Mouse (Mus musculus): ENCODE results near the gene Pex14. TPM values are rescaled to one million over a fixed set of nuclear protein-coding genes. Genes with fewer than 3 reads are reported as not detected.

The Pex14 gene
- polyA plus RNA-seq, 1 experiment, result 17.3 TPM

DNA sequence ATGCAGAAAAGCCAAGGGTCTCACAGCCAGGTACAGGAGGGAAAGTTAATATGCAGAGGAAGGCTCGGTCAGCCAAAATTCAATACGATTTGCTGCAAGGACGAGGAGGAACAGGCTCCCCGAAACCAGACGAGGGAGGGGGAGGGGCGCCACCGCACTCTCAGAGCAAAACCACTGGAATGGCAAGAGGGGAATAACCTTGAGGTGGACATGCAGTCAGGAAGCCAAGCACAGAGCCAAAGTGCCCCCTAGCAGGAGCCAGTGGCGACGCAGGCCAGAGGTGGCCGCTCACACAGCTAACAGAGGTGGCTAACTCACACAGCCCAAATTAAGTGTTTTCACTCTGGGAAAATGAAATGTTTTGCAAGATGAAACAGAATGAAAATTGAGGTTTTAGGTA lies 52.3 kb downstream of the Pex14 start:
- WGBS, result 46% methylated on average over 10 of the region's 10 CpGs
- no peak for DNase-seq (ENCODE audit: low read depth in 1 of 2, low spot score in 2 of 2)
- H3K4me1 ChIP-seq (ENCODE audit: control insufficient read depth, insufficient read depth, insufficient read length), result peaks cover 14% of the 10 kb centered on the region; the same call in 1 of the 2 replicates

DNA sequence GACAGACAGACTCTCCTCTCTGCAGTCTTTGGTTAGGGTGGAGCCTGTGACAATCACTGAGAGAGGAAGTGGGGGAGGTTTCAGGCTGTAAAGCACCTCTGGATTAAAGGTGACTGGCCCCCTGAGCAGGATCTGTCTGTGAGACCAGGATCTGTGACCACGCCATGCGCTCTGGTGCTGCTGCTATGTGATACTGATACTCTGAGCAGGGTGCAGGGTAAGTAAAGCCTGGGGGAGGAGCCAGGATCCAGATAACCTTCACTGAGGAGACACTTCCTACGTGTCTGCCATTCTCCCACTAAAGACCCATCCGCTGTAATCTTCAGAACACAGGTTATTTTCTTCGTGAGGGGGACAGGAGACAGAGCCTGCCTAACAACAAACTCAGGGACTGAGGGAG lies 53.8 kb downstream of the Pex14 start:
- DNase-seq (ENCODE audit: low read depth in 1 of 2, low spot score in 2 of 2), result no peak
- TF ChIP-seq CTCF (IDR thresholded peaks at IDR 0.05; ENCODE audit: extremely low read depth, insufficient read depth, insufficient read length, insufficient replicate concordance) (no peak), POLR2A (IDR thresholded peaks at IDR 0.05; ENCODE audit: low read depth, low read length) (no peak)
- WGBS, result 75% methylated on average over 5 of the region's 5 CpGs
- Histone ChIP-seq H3K36me3 (ENCODE audit: control insufficient read depth, insufficient read depth, low read length) (peaks cover 2% of the 10 kb centered on the region; the same call in 1 of the 2 replicates), H3K4me1 (ENCODE audit: control insufficient read depth, insufficient read depth, insufficient read length) (peaks cover 14% of the 10 kb centered on the region; the same call in 1 of the 2 replicates), H3K4me3 (ENCODE audit: extremely low read depth, insufficient read depth, insufficient read length) (no peak overlapping the region), H3K27me3 (ENCODE audit: control insufficient read depth, insufficient read depth, low read length) (no peaks in the 10 kb centered on the region), H3K27ac (ENCODE audit: insufficient read depth, low read length) (no peak overlapping the region)

More for the DNA sequence above, 52.3 kb downstream of the Pex14 start:
- no peaks in the 10 kb centered on the region for H3K36me3 ChIP-seq (ENCODE audit: control insufficient read depth, insufficient read depth, low read length)
- TF ChIP-seq CTCF (IDR thresholded peaks at IDR 0.05; ENCODE audit: extremely low read depth, insufficient read depth, insufficient read length, insufficient replicate concordance) (no peak), POLR2A (IDR thresholded peaks at IDR 0.05; ENCODE audit: low read depth, low read length) (no peak)
- no peak overlapping the region for H3K4me3 ChIP-seq (ENCODE audit: extremely low read depth, insufficient read depth, insufficient read length)
- no peak overlapping the region for H3K27ac ChIP-seq (ENCODE audit: insufficient read depth, low read length)
- H3K27me3 ChIP-seq (ENCODE audit: control insufficient read depth, insufficient read depth, low read length), result no peaks in the 10 kb centered on the region

- Histone ChIP-seq H3K27me3 (ENCODE audit: control insufficient read depth, insufficient read depth, low read length) (no peaks in the 10 kb centered on the region), H3K36me3 (ENCODE audit: control insufficient read depth, insufficient read depth, low read length) (peaks cover 4% of the 10 kb centered on the region), H3K4me1 (ENCODE audit: control insufficient read depth, insufficient read depth, insufficient read length) (no peaks in the 10 kb centered on the region), H3K4me3 (ENCODE audit: extremely low read depth, insufficient read depth, insufficient read length) (no peak overlapping the region), H3K27ac (ENCODE audit: insufficient read depth, low read length) (no peak overlapping the region)
- DNase-seq (ENCODE audit: low read depth in 1 of 2, low spot score in 2 of 2), result no peak
- 87% methylated on average over 6 of the region's 6 CpGs for WGBS
- TF ChIP-seq POLR2A (IDR thresholded peaks at IDR 0.05; ENCODE audit: low read depth, low read length), result no peak
- no peak for TF ChIP-seq CTCF (IDR thresholded peaks at IDR 0.05; ENCODE audit: extremely low read depth, insufficient read depth, insufficient read length, insufficient replicate concordance)
Observed at GRCm38 (mm10) chr4:149040289-149040688, 59.4 kb downstream of the Pex14 start.

DNA sequence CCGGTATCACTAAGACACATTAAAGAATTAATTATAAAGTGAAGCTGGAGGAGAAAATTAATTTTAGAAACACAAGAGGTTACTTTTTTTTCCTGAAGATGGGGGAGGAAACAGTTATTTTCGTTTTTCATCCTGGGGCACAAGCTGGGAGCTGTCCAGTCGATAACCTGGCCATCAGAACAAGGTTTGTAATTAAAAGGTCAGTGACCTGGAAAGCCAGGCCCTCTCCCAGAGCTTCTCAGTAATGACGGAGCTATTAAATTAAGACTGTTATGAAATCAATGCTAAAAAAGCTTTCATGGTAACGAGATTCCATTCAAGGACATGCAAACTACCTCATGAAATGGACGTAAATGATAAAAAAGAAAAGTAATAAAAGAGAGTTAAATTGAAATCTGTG lies 62.0 kb downstream of the Pex14 start:
- Histone ChIP-seq H3K36me3 (ENCODE audit: control insufficient read depth, insufficient read depth, low read length) (peaks cover 4% of the 10 kb centered on the region), H3K4me3 (ENCODE audit: extremely low read depth, insufficient read depth, insufficient read length) (no peak overlapping the region), H3K27ac (ENCODE audit: insufficient read depth, low read length) (no peak overlapping the region), H3K27me3 (ENCODE audit: control insufficient read depth, insufficient read depth, low read length) (no peaks in the 10 kb centered on the region), H3K4me1 (ENCODE audit: control insufficient read depth, insufficient read depth, insufficient read length) (no peaks in the 10 kb centered on the region)
- no peak for DNase-seq (ENCODE audit: low read depth in 1 of 2, low spot score in 2 of 2)
- WGBS, result 85% methylated on average over 6 of the region's 6 CpGs
- TF ChIP-seq POLR2A (IDR thresholded peaks at IDR 0.05; ENCODE audit: low read depth, low read length) (no peak), CTCF (IDR thresholded peaks at IDR 0.05; ENCODE audit: extremely low read depth, insufficient read depth, insufficient read length, insufficient replicate concordance) (no peak)

DNA sequence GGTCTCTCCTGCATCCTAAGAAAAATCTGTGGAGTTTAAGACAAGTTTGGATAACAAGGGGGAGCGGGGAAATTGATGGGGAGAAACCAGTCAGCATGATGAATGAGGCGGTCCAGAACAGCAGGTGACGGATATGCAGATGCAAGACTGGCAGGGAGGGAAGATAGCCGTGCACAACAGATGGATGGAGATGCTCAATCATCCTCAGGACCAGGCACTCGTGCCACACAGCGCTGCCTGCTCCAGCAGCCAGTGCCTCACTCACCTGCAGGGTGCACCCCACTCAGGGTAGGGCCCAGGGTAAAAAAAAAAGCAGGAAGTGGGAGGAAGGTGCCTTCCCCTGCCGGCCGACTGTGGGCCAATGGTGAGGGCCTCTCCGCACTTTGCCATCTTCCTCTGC lies 63.1 kb downstream of the Pex14 start:
- no peak overlapping the region for H3K27ac ChIP-seq (ENCODE audit: insufficient read depth, low read length)
- H3K4me3 ChIP-seq (ENCODE audit: extremely low read depth, insufficient read depth, insufficient read length), result no peak overlapping the region
- no peak for DNase-seq (ENCODE audit: low read depth in 1 of 2, low spot score in 2 of 2)
- no peak for TF ChIP-seq POLR2A (IDR thresholded peaks at IDR 0.05; ENCODE audit: low read depth, low read length)
- TF ChIP-seq CTCF (IDR thresholded peaks at IDR 0.05; ENCODE audit: extremely low read depth, insufficient read depth, insufficient read length, insufficient replicate concordance), result no peak
- H3K36me3 ChIP-seq (ENCODE audit: control insufficient read depth, insufficient read depth, low read length), result peaks cover 4% of the 10 kb centered on the region
- H3K27me3 ChIP-seq (ENCODE audit: control insufficient read depth, insufficient read depth, low read length), result no peaks in the 10 kb centered on the region
- WGBS, result 70% methylated on average over 9 of the region's 9 CpGs
- H3K4me1 ChIP-seq (ENCODE audit: control insufficient read depth, insufficient read depth, insufficient read length), result no peaks in the 10 kb centered on the region

DNA sequence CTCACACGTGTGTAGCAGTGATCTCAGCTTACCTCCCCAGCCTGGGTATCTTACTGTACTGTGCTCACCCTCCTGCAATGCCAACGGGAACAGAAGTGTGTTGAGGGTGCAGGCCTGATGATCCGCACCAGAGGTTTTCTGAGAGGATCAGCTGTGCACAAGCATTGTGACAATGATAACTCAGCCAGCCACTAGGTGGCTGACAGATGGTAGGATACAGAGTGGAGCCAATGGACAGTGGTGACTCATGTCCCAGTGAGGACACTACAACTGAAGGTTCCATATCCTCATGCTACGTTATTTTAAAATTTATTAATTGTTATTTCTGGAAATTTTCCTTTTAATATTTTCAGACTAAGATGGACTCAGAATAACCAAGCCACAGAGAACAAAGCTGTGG lies 68.2 kb downstream of the Pex14 start:
- DNase-seq (ENCODE audit: low read depth in 1 of 2, low spot score in 2 of 2), result no peak
- Histone ChIP-seq H3K27ac (ENCODE audit: insufficient read depth, low read length) (no peak overlapping the region), H3K27me3 (ENCODE audit: control insufficient read depth, insufficient read depth, low read length) (no peaks in the 10 kb centered on the region), H3K4me1 (ENCODE audit: control insufficient read depth, insufficient read depth, insufficient read length) (no peaks in the 10 kb centered on the region), H3K36me3 (ENCODE audit: control insufficient read depth, insufficient read depth, low read length) (no peaks in the 10 kb centered on the region), H3K4me3 (ENCODE audit: extremely low read depth, insufficient read depth, insufficient read length) (no peak overlapping the region)
- TF ChIP-seq CTCF (IDR thresholded peaks at IDR 0.05; ENCODE audit: extremely low read depth, insufficient read depth, insufficient read length, insufficient replicate concordance) (no peak), POLR2A (IDR thresholded peaks at IDR 0.05; ENCODE audit: low read depth, low read length) (no peak)
- WGBS, result 82% methylated on average over 4 of the region's 4 CpGs

GRCm38 (mm10) chr4:149027571-149027970 lies 72.1 kb downstream of the Pex14 start:
- Histone ChIP-seq H3K27me3 (ENCODE audit: control insufficient read depth, insufficient read depth, low read length) (no peaks in the 10 kb centered on the region), H3K4me3 (ENCODE audit: extremely low read depth, insufficient read depth, insufficient read length) (no peak overlapping the region), H3K27ac (ENCODE audit: insufficient read depth, low read length) (no peak overlapping the region), H3K36me3 (ENCODE audit: control insufficient read depth, insufficient read depth, low read length) (no peaks in the 10 kb centered on the region), H3K4me1 (ENCODE audit: control insufficient read depth, insufficient read depth, insufficient read length) (no peaks in the 10 kb centered on the region)
- TF ChIP-seq CTCF (IDR thresholded peaks at IDR 0.05; ENCODE audit: extremely low read depth, insufficient read depth, insufficient read length, insufficient replicate concordance) (no peak), POLR2A (IDR thresholded peaks at IDR 0.05; ENCODE audit: low read depth, low read length) (no peak)
- 92% methylated on average over 9 of the region's 9 CpGs for WGBS
- no peak for DNase-seq (ENCODE audit: low read depth in 1 of 2, low spot score in 2 of 2)

Data from spleen, adult 2 months (tissue).